Mouse (Mus musculus) embryonic facial prominence, embryonic 12.5 days (tissue): ENCODE data around the gene Ptpn1. TPM values are rescaled to one million over a fixed set of nuclear protein-coding genes. Genes with fewer than 3 reads are reported as not detected.

Experiments used
- ATAC-seq: fragments of 200-750 bp; cut with Nextera tagmentation; 2 replicates; pipeline ENCODE4 v1.8.0; 2017; ENCODE audit not compliant: insufficient number of reproducible peaks, insufficient read depth, low FRiP score, low TSS enrichment
- H3K27ac ChIP-seq: fragments of 300-500 bp; sonication (generic); 2 replicates; pipeline ENCODE4 v1.5.1; 2016; ENCODE audit warnings: mild to moderate bottlenecking
- H3K27me3 ChIP-seq: fragments of 300-500 bp; sonication (generic); 2 replicates; pipeline ENCODE4 v1.6.1; 2016; ENCODE audit warnings: mild to moderate bottlenecking, moderate library complexity
- H3K36me3 ChIP-seq: fragments of 300-500 bp; sonication (generic); 2 replicates; pipeline ENCODE4 v1.6.1; 2016; ENCODE audit warnings: mild to moderate bottlenecking
- H3K4me1 ChIP-seq: fragments of 300-500 bp; sonication (generic); 2 replicates; pipeline ENCODE4 v1.6.1; 2016
- H3K4me2 ChIP-seq: fragments of 300-500 bp; sonication (generic); replicated peaks from 2 replicates; pipeline ENCODE4 v1.6.1; 2016; ENCODE audit warnings: mild to moderate bottlenecking, moderate library complexity
- H3K4me3 ChIP-seq: fragments of 300-500 bp; sonication (generic); 2 replicates; pipeline ENCODE4 v1.5.1; 2016; ENCODE audit warnings: mild to moderate bottlenecking
- H3K9ac ChIP-seq: fragments of 300-500 bp; sonication (generic); 2 replicates; pipeline ENCODE4 v1.6.1; 2016; ENCODE audit warnings: mild to moderate bottlenecking, moderate library complexity
- H3K9me3 ChIP-seq: fragments of 300-500 bp; sonication (generic); 2 replicates; pipeline ENCODE4 v1.6.1; 2016; ENCODE audit warnings: mild to moderate bottlenecking, moderate library complexity
- WGBS: fragments of 180-500 bp; shearing (Covaris S2); methylation state at CpG from one replicate; pipeline ENCODE4 v1.1.7; 2016; 5-methylcytosine and 5-hydroxymethylcytosine counted together
- polyA plus RNA-seq: library from polyadenylated mRNA; unstranded; fragments of >200 nt; fragmentation: Nextera tagmentation; extraction: Ambion mirVana; gene quantifications from 2 replicates; pipeline ENCODE4 v1.2.1, GENCODE M21; 2016

The Ptpn1 gene
- polyA plus RNA-seq, 1 experiment from 2014 or later: 60.8 TPM

- Histone ChIP-seq H3K4me3 (no peak overlapping the region), H3K4me1 (peaks cover 37% of the 10 kb centered on the region), H3K4me2 (no peak overlapping the region), H3K9ac (no peak overlapping the region), H3K27me3 (no peaks in the 10 kb centered on the region), H3K36me3 (0 out of 2 replicates have a peak, but pooled peaks cover 2% of the 10 kb centered on the region), H3K27ac (no peak overlapping the region), H3K9me3 (no peaks in the 10 kb centered on the region)
- no peak for ATAC-seq
- 58% methylated on average over 11 of the region's 11 CpGs for WGBS
These were observed 8.0 kb downstream of the Ptpn1 start for GRCm38 (mm10) chr2:167939632-167940399.

DNA sequence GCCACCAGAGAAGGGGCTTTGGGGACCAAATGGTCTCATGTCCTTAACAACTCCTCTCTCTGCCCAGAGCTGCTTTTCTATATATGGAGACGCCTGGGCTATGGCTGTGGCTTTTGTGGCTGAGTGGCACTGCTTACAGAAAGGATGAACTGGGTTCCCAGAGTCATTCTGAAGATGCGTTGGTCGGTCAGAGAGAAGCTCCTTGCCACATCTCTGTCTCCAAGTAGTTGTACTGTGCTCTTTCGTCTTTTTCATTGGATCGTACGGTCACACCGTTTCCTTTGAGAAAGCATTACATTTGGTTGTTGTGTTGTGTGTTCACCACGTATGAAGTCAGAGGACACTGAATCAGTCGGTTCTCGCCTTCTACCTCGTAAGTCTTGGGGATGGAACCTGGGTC, 8.8 kb downstream of the Ptpn1 start:
- H3K36me3 ChIP-seq: 0 out of 2 replicates have a peak, but pooled peaks cover under 1% of the 10 kb centered on the region
- no peaks in the 10 kb centered on the region for H3K27me3 ChIP-seq
- H3K4me3 ChIP-seq: no peak overlapping the region
- WGBS: 90% methylated on average over 11 of the region's 11 CpGs
- H3K9me3 ChIP-seq: no peaks in the 10 kb centered on the region
- no peak for ATAC-seq
- H3K4me1 ChIP-seq: peaks cover 45% of the 10 kb centered on the region
- H3K4me2 ChIP-seq: no peak overlapping the region
- H3K27ac ChIP-seq: no peak overlapping the region
- H3K9ac ChIP-seq: no peak overlapping the region

DNA sequence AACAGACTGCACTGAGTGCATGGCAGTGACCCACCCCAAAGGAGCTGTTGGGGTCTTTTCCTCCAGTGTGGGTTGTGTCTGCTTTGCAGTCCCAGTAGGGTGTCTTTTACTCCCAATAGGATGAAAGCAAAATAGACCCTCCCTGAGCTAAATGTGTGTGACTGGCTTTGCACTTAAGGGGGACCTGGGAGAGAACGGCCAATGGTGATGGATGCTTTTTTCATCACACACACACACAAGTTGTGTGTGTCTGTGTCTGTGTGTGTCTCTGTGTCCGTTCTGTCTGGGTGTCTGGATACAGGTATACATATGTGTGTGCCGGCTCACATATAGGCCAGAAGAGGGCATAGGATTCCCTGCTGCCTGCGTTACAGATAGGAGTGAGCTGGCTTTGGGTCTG, 9.5 kb downstream of the Ptpn1 start:
- 66% methylated on average over 4 of the region's 4 CpGs for WGBS
- H3K4me1 ChIP-seq: peaks cover 49% of the 10 kb centered on the region
- ATAC-seq: no peak
- no peak overlapping the region for H3K27ac ChIP-seq
- no peak overlapping the region for H3K4me3 ChIP-seq
- no peak overlapping the region for H3K9ac ChIP-seq
- H3K27me3 ChIP-seq: no peaks in the 10 kb centered on the region
- H3K4me2 ChIP-seq: no peak overlapping the region
- no peaks in the 10 kb centered on the region for H3K36me3 ChIP-seq
- H3K9me3 ChIP-seq: no peaks in the 10 kb centered on the region

DNA sequence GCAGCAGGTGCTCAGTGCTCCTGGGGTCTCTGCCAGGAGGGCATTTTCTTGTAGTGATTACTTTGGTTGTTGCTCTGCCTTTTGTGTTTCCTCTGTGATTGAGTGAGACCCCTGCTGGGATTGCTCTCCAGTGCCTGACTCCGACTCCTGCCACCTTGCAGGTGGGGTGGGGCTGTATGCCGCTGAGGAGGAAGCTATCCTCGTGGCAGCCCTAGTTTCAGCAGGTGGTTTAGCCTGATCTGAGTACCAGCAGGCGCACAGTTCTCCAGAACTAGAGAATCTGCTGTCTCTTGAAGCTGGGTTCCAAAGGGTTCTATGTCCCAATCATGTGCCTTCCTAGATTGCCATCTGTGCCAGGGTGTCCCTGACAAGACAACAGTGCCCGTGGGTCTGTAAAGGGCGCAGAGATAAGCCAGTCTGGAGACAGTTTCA, 9.9 kb downstream of the Ptpn1 start:
- H3K4me3 ChIP-seq: no peak overlapping the region
- H3K36me3 ChIP-seq: no peaks in the 10 kb centered on the region
- no peak for ATAC-seq
- 0 out of 2 replicates have a peak overlapping the region, but pooled peaks have one; percentile 55 for H3K27ac ChIP-seq
- H3K4me1 ChIP-seq: peaks cover 49% of the 10 kb centered on the region
- H3K27me3 ChIP-seq: no peaks in the 10 kb centered on the region
- no peak overlapping the region for H3K4me2 ChIP-seq
- no peaks in the 10 kb centered on the region for H3K9me3 ChIP-seq
- H3K9ac ChIP-seq: no peak overlapping the region
- 46% methylated on average over 6 of the region's 6 CpGs for WGBS

DNA sequence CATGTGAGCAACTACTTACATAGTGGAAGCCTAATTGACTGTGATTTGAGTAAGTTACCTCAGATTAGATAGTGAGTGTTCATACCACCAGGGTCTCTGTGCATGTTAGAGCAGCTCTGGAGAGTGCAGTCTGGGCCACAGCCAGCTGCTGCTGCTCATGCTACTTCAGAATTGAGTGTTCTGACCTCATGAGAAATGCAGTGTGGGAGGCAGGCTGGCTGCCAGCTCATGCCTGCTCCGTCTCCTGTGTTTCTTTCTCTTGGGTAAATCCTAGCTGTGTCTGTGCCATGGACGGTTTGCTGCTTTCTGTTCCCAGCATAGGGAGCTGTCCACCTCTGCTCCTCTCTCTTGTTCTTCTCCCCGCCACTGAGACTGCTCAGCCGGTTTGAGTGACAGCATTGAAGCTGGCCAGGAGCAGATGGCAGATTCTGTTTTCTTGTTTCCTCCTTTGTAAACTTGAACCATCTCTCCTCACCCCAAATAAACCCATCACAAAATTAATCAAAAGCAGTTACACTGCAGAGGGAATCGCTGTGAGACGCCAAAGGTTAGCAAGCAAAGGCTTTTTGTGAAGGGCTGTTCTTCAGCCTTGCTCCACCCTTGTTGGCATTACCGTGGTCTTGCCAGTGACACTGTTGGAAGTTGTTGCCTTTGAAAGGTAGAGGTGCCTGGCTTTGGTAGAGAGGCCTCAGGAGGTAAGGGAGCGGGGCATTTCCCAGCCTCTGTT, 10.5 kb downstream of the Ptpn1 start:
- H3K27ac ChIP-seq: peak overlapping the region; percentile 55
- H3K9ac ChIP-seq: no peak overlapping the region
- no peak overlapping the region for H3K4me2 ChIP-seq
- 43% methylated on average over 8 of the region's 8 CpGs for WGBS
- ATAC-seq: no peak
- no peak overlapping the region for H3K4me3 ChIP-seq
- no peaks in the 10 kb centered on the region for H3K9me3 ChIP-seq
- H3K27me3 ChIP-seq: no peaks in the 10 kb centered on the region
- no peaks in the 10 kb centered on the region for H3K36me3 ChIP-seq
- peaks cover 49% of the 10 kb centered on the region for H3K4me1 ChIP-seq

- Histone ChIP-seq H3K36me3 (no peaks in the 10 kb centered on the region), H3K4me3 (no peak overlapping the region), H3K27me3 (no peaks in the 10 kb centered on the region), H3K9me3 (no peaks in the 10 kb centered on the region), H3K4me1 (peaks cover 49% of the 10 kb centered on the region), H3K9ac (no peak overlapping the region), H3K4me2 (no peak overlapping the region), H3K27ac (peak overlapping the region; percentile 55; the same call in 1 of the 2 replicates)
- WGBS: 85% methylated on average over 12 of the region's 12 CpGs
- ATAC-seq: no peak
These were observed 11.2 kb downstream of the Ptpn1 start for GRCm38 (mm10) chr2:167942926-167943633.

DNA sequence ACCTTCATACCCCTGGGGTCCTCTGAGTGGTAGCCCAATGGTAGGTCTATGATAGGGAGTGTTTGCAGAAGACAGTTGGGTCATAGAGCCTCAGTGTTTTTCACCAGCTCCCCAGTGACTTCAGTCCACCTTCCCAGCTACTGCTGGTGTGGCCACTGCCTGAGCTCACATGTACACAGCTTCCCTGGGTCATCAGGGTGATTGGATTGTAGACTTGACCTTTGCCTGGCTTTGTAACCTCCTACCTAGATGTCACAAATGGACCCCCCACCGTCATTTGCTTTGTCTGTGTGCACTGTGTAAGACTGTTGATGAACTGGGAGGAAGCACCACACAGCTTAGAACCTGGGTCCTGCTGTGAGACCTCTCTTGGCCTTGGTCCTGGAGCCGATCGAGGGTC, 12.3 kb downstream of the Ptpn1 start:
- Histone ChIP-seq H3K4me2 (no peak overlapping the region), H3K9me3 (no peaks in the 10 kb centered on the region), H3K4me1 (peaks cover 51% of the 10 kb centered on the region), H3K27me3 (no peaks in the 10 kb centered on the region), H3K27ac (no peak overlapping the region; the same call in 1 of the 2 replicates), H3K36me3 (no peaks in the 10 kb centered on the region), H3K9ac (no peak overlapping the region), H3K4me3 (no peak overlapping the region)
- WGBS: 96% methylated on average over 3 of the region's 3 CpGs
- ATAC-seq: no peak

DNA sequence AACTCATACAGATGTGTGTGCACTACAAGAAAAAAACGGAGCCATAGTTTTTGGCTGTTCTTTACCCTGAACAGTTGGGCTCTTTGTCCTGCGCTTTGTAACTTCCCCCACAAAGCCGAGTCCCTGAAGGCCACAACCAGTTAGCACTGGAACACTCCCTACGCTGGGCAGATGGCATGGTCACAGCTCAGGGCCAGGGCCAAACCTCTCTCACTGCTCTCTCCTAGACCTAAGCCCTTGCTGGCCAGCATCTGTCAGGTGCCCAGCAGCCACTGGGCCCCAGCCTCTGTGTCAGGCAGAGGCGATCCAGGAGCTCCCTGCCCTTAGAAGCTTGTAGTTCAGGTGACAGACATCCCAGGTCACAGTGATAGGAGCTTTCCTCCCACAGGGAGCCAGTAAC, 13.6 kb downstream of the Ptpn1 start:
- Histone ChIP-seq H3K27me3 (no peaks in the 10 kb centered on the region), H3K4me1 (peaks cover 48% of the 10 kb centered on the region), H3K9me3 (no peaks in the 10 kb centered on the region), H3K4me2 (no peak overlapping the region), H3K4me3 (no peak overlapping the region), H3K36me3 (no peaks in the 10 kb centered on the region), H3K9ac (no peak overlapping the region), H3K27ac (no peak overlapping the region)
- 76% methylated on average over 5 of the region's 5 CpGs for WGBS
- no peak for ATAC-seq

- Histone ChIP-seq H3K27ac (no peak overlapping the region), H3K4me3 (no peak overlapping the region), H3K36me3 (no peaks in the 10 kb centered on the region), H3K9ac (no peak overlapping the region), H3K27me3 (no peaks in the 10 kb centered on the region), H3K4me1 (peaks cover 36% of the 10 kb centered on the region), H3K9me3 (no peaks in the 10 kb centered on the region), H3K4me2 (no peak overlapping the region)
- WGBS: 82% methylated on average over 3 of the region's 3 CpGs
- ATAC-seq: no peak
These were observed 15.4 kb downstream of the Ptpn1 start for GRCm38 (mm10) chr2:167947251-167947650.

DNA sequence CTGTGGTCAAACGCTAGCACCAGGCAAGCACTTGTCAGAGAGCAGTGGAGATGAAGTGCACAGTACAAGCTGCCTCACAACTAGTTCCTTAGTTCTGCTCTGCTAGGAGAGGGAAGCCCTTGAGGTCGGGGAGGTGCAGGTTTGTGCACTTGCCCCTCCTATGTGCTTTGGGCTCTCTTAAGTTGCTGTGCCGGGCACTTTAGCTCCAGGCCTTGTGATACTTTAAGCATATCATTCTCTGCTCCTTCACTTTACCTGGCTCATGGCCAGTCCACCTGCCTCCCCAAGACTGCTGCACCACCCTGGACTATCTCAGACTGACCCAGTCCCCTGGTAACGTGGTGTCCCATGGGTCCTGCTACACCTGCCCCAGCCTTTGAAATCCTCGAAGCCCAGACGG, 16.2 kb downstream of the Ptpn1 start:
- no peak overlapping the region for H3K9ac ChIP-seq
- H3K27me3 ChIP-seq: no peaks in the 10 kb centered on the region
- H3K9me3 ChIP-seq: no peaks in the 10 kb centered on the region
- H3K4me3 ChIP-seq: no peak overlapping the region
- H3K36me3 ChIP-seq: no peaks in the 10 kb centered on the region
- H3K27ac ChIP-seq: no peak overlapping the region
- H3K4me2 ChIP-seq: no peak overlapping the region
- WGBS: 80% methylated on average over 6 of the region's 6 CpGs
- H3K4me1 ChIP-seq: peaks cover 28% of the 10 kb centered on the region
- ATAC-seq: no peak

GRCm38 (mm10) chr2:167948557-167948956, 16.7 kb downstream of the Ptpn1 start:
- no peak overlapping the region for H3K4me3 ChIP-seq
- no peak for ATAC-seq
- H3K4me1 ChIP-seq: peaks cover 23% of the 10 kb centered on the region
- 0 out of 2 replicates have a peak overlapping the region, but pooled peaks have one; percentile 17 for H3K27ac ChIP-seq
- H3K9ac ChIP-seq: no peak overlapping the region
- no peak overlapping the region for H3K4me2 ChIP-seq
- H3K27me3 ChIP-seq: no peaks in the 10 kb centered on the region
- 85% methylated on average over 13 of the region's 13 CpGs for WGBS
- H3K36me3 ChIP-seq: no peaks in the 10 kb centered on the region
- no peaks in the 10 kb centered on the region for H3K9me3 ChIP-seq
